Mouse (Mus musculus): ENCODE data around the gene Ldlrap1.

DNA sequence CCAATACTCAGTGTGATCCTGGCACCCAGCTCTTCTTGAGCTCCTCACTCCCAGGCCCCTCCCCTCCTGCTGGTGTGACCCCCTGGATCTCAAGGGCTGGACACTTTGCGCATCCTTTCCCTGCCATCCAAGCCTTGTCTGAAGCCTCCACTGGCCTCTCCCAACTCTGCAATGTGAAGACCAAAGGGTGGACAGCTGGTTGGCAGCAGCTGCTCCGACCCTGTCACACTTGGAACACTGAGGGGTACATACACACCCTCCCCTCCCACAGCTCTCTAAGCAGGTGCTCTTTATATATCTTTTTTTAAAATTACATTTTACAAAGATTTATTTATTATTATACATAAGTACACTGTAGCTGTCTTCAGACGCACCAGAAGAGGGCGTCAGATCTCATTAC is 27.6 kb downstream of the Ldlrap1 start:
- no peak for TF ChIP-seq POLR2AphosphoS2 (IDR thresholded peaks at IDR 0.05; ENCODE audit: low read depth, low read length)
- no peak for TF ChIP-seq RAD21 (IDR thresholded peaks at IDR 0.05; ENCODE audit: low read depth, low read length)
- TF ChIP-seq JUND (conservative IDR thresholded peaks at IDR 0.05; ENCODE audit: low read depth, low read length), result no peak
- no peak for TF ChIP-seq RCOR1 (conservative IDR thresholded peaks at IDR 0.05; ENCODE audit: low read depth, low read length)
- no peak for TF ChIP-seq HCFC1 (IDR thresholded peaks at IDR 0.05; ENCODE audit: low read depth, low read length)

All from CH12.LX (cell line).